Mouse (Mus musculus): Measurements from ENCODE around the gene Itgav. TPM values are rescaled to one million over a fixed set of nuclear protein-coding genes. Genes with fewer than 3 reads are reported as not detected.

Itgav gene
- polyA plus RNA-seq, 1 experiment from 2014 or later: 35.6 TPM

GRCm38 (mm10) chr2:83718341-83718740 is 5.9 kb upstream of the Itgav start:
- DNase-seq (ENCODE audit: extremely low spot score, low spot score): no peak
- H3K27me3 ChIP-seq (ENCODE audit: poor library complexity, severe bottlenecking): no peaks in the 10 kb centered on the region
- 93% methylated on average over 4 of the region's 4 CpGs for WGBS
- H3K36me3 ChIP-seq (replicated peaks): no peaks in the 10 kb centered on the region
- H3K27ac ChIP-seq: no peak overlapping the region
- H3K4me1 ChIP-seq: peaks cover 12% of the 10 kb centered on the region
- H3K4me3 ChIP-seq: no peak overlapping the region
- H3K9me3 ChIP-seq: no peaks in the 10 kb centered on the region; the same call in 1 of the 2 replicates

GRCm38 (mm10) chr2:83721635-83722034 is 2.6 kb upstream of the Itgav start:
- Histone ChIP-seq H3K4me1 (peaks cover 32% of the 10 kb centered on the region), H3K27ac (no peak overlapping the region), H3K36me3 (replicated peaks) (no peaks in the 10 kb centered on the region), H3K27me3 (ENCODE audit: poor library complexity, severe bottlenecking) (no peaks in the 10 kb centered on the region), H3K9me3 (no peaks in the 10 kb centered on the region), H3K4me3 (no peak overlapping the region)
- DNase-seq (ENCODE audit: extremely low spot score, low spot score): no peak
- 93% methylated on average over 3 of the region's 3 CpGs for WGBS

GRCm38 (mm10) chr2:83722936-83723335 is 1.3 kb upstream of the Itgav start:
- no peak for DNase-seq (ENCODE audit: extremely low spot score, low spot score)
- peak overlapping the region; percentile 84; the same call in 1 of the 2 replicates for H3K4me3 ChIP-seq

GRCm38 (mm10) chr2:83723346-83723745 is 851 bp upstream of the Itgav start:
- 45% methylated on average over 2 of the region's 2 CpGs for WGBS
- no peak for DNase-seq (ENCODE audit: extremely low spot score, low spot score)
- Histone ChIP-seq H3K36me3 (replicated peaks) (no peaks in the 10 kb centered on the region), H3K4me1 (peaks cover 32% of the 10 kb centered on the region), H3K27ac (peak overlapping the region; percentile 97), H3K27me3 (ENCODE audit: poor library complexity, severe bottlenecking) (no peaks in the 10 kb centered on the region), H3K4me3 (peak overlapping the region; percentile 84), H3K9me3 (no peaks in the 10 kb centered on the region)

More at GRCm38 (mm10) chr2:83722936-83723335, 1.3 kb upstream of the Itgav start:
- no peaks in the 10 kb centered on the region for H3K27me3 ChIP-seq (ENCODE audit: poor library complexity, severe bottlenecking)
- H3K9me3 ChIP-seq: no peaks in the 10 kb centered on the region
- peak overlapping the region; percentile 97; the same call in 1 of the 2 replicates for H3K27ac ChIP-seq
- peaks cover 32% of the 10 kb centered on the region for H3K4me1 ChIP-seq
- H3K36me3 ChIP-seq (replicated peaks): no peaks in the 10 kb centered on the region

GRCm38 (mm10) chr2:83724827-83725730 is 882 bp downstream of the Itgav start:
- Histone ChIP-seq H3K4me3 (peak overlapping the region; percentile 84), H3K27ac (peak overlapping the region; percentile 97), H3K4me1 (peaks cover 32% of the 10 kb centered on the region), H3K9me3 (no peaks in the 10 kb centered on the region), H3K36me3 (replicated peaks) (no peaks in the 10 kb centered on the region), H3K27me3 (ENCODE audit: poor library complexity, severe bottlenecking) (no peaks in the 10 kb centered on the region)
- WGBS: 3% methylated on average over 44 of the region's 44 CpGs
- peak; percentile 67 for DNase-seq (ENCODE audit: extremely low spot score, low spot score)

GRCm38 (mm10) chr2:83725796-83726195 is 1.6 kb downstream of the Itgav start:
- peak overlapping the region; percentile 84 for H3K4me3 ChIP-seq
- WGBS: 74% methylated on average over 4 of the region's 4 CpGs
- no peaks in the 10 kb centered on the region for H3K27me3 ChIP-seq (ENCODE audit: poor library complexity, severe bottlenecking)
- H3K36me3 ChIP-seq (replicated peaks): peaks cover 3% of the 10 kb centered on the region
- H3K9me3 ChIP-seq: no peaks in the 10 kb centered on the region
- 0 out of 2 replicates have a peak overlapping the region, but pooled peaks have one; percentile 97 for H3K27ac ChIP-seq
- DNase-seq (ENCODE audit: extremely low spot score, low spot score): no peak
- H3K4me1 ChIP-seq: peaks cover 32% of the 10 kb centered on the region

- no peak for DNase-seq (ENCODE audit: extremely low spot score, low spot score)
- H3K27ac ChIP-seq: no peak overlapping the region
Measured at GRCm38 (mm10) chr2:83728238-83728682, 4.1 kb downstream of the Itgav start.

GRCm38 (mm10) chr2:83729339-83729738 is 5.1 kb downstream of the Itgav start:
- no peak for DNase-seq (ENCODE audit: extremely low spot score, low spot score)
- Histone ChIP-seq H3K36me3 (replicated peaks) (peaks cover 5% of the 10 kb centered on the region), H3K4me3 (no peak overlapping the region), H3K9me3 (no peaks in the 10 kb centered on the region), H3K4me1 (peaks cover 20% of the 10 kb centered on the region), H3K27ac (no peak overlapping the region), H3K27me3 (ENCODE audit: poor library complexity, severe bottlenecking) (no peaks in the 10 kb centered on the region)
- WGBS: 86% methylated on average over 5 of the region's 5 CpGs

More at GRCm38 (mm10) chr2:83728238-83728682, 4.1 kb downstream of the Itgav start:
- Histone ChIP-seq H3K36me3 (replicated peaks) (peaks cover 5% of the 10 kb centered on the region), H3K4me3 (no peak overlapping the region), H3K27me3 (ENCODE audit: poor library complexity, severe bottlenecking) (no peaks in the 10 kb centered on the region), H3K9me3 (no peaks in the 10 kb centered on the region), H3K4me1 (peaks cover 27% of the 10 kb centered on the region)
- WGBS: 86% methylated on average over 4 of the region's 4 CpGs

GRCm38 (mm10) chr2:83732896-83733295 is 8.7 kb downstream of the Itgav start:
- H3K4me1 ChIP-seq: peaks cover 3% of the 10 kb centered on the region; the same call in 1 of the 2 replicates
- no peak overlapping the region for H3K4me3 ChIP-seq
- WGBS: 90% methylated on average over 4 of the region's 4 CpGs
- no peaks in the 10 kb centered on the region for H3K27me3 ChIP-seq (ENCODE audit: poor library complexity, severe bottlenecking)
- DNase-seq (ENCODE audit: extremely low spot score, low spot score): no peak
- H3K36me3 ChIP-seq (replicated peaks): peaks cover 16% of the 10 kb centered on the region
- no peaks in the 10 kb centered on the region for H3K9me3 ChIP-seq
- no peak overlapping the region for H3K27ac ChIP-seq

GRCm38 (mm10) chr2:83733981-83734393 is 9.8 kb downstream of the Itgav start:
- Histone ChIP-seq H3K4me1 (peaks cover 3% of the 10 kb centered on the region; the same call in 1 of the 2 replicates), H3K27me3 (ENCODE audit: poor library complexity, severe bottlenecking) (no peaks in the 10 kb centered on the region), H3K9me3 (no peaks in the 10 kb centered on the region), H3K36me3 (replicated peaks) (peaks cover 27% of the 10 kb centered on the region), H3K4me3 (no peak overlapping the region), H3K27ac (no peak overlapping the region)
- no peak for DNase-seq (ENCODE audit: extremely low spot score, low spot score)
- WGBS: 91% methylated on average over 13 of the region's 13 CpGs

- no peak for DNase-seq (ENCODE audit: extremely low spot score, low spot score)
- H3K4me1 ChIP-seq: peaks cover 5% of the 10 kb centered on the region; the same call in 1 of the 2 replicates
- peaks cover 27% of the 10 kb centered on the region for H3K36me3 ChIP-seq (replicated peaks)
- no peaks in the 10 kb centered on the region for H3K27me3 ChIP-seq (ENCODE audit: poor library complexity, severe bottlenecking)
- 95% methylated on average over 5 of the region's 5 CpGs for WGBS
- H3K9me3 ChIP-seq: no peaks in the 10 kb centered on the region
- no peak overlapping the region for H3K4me3 ChIP-seq
- H3K27ac ChIP-seq: no peak overlapping the region
Measured at GRCm38 (mm10) chr2:83735276-83735675, 11.1 kb downstream of the Itgav start.

GRCm38 (mm10) chr2:83736836-83737235 is 12.6 kb downstream of the Itgav start:
- no peak for DNase-seq (ENCODE audit: extremely low spot score, low spot score)

More at GRCm38 (mm10) chr2:83736836-83737235, 12.6 kb downstream of the Itgav start:
- 0 out of 2 replicates have a peak, but pooled peaks cover 6% of the 10 kb centered on the region for H3K4me1 ChIP-seq
- 94% methylated on average over 5 of the region's 5 CpGs for WGBS
- no peaks in the 10 kb centered on the region for H3K27me3 ChIP-seq (ENCODE audit: poor library complexity, severe bottlenecking)
- no peak overlapping the region for H3K4me3 ChIP-seq
- H3K36me3 ChIP-seq (replicated peaks): peaks cover 23% of the 10 kb centered on the region
- no peaks in the 10 kb centered on the region for H3K9me3 ChIP-seq
- no peak overlapping the region for H3K27ac ChIP-seq

All from forebrain, embryonic 10.5 days (tissue).